Mouse (Mus musculus) brain, embryonic 18.5 days (tissue): Measurements from ENCODE around the gene Adig.

Experiments used
- DNase-seq: peaks from one replicate; pipeline ENCODE4 v3.0.0-alpha.2; 2012; ENCODE audit warnings: low read depth, low spot score

Gene Adig

GRCm38 (mm10) chr2:158539433-158540305, 37.3 kb downstream of the Adig start:
- DNase-seq, result no peak

GRCm38 (mm10) chr2:158541286-158541685, 38.9 kb downstream of the Adig start:
- no peak for DNase-seq

GRCm38 (mm10) chr2:158545266-158545665, 42.9 kb downstream of the Adig start:
- DNase-seq, result no peak

DNA sequence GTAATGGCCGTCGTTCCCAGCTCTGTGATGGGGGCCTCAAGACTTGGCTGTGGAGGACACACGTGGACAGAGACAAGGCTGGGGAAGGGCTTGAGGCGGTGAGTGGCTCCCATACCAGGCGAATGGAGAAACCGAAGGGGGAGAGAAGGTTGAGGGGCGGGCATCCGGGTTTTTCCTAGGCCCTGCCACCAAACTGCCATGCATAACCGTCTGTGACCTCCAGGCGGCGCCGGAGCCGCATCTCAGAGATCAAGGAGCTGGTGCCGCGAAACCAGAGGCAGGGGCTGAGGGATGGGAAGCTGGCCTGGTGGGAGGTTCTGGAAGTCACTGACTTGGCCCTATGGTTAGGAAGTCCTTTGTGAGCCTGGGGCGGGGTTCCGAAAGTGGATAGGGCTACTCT, 44.3 kb downstream of the Adig start:
- DNase-seq, result no peak

DNA sequence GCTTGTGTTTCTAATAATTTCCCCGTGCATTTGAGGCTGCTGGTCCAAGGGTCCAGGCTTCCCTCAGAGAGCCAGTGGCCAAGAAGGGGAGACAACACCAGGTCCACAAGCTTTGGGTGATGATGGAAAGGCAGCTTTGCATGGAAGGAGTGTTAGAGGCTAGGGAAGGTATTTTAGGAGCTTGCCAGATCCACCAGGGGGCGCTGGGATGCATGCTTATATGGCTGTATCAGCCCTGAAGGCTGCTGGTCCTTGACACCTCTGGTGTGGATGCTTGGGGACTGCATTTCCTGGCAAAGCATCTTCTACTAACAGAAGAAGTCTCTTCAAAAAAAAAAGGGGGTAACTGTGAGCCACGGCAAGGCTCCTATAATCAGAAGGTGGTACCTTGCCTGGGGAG, 47.7 kb downstream of the Adig start:
- no peak for DNase-seq

GRCm38 (mm10) chr2:158554366-158554765, 52.0 kb downstream of the Adig start:
- no peak for DNase-seq

GRCm38 (mm10) chr2:158555252-158555651, 52.8 kb downstream of the Adig start:
- DNase-seq, result no peak

GRCm38 (mm10) chr2:158555812-158556211, 53.4 kb downstream of the Adig start:
- DNase-seq, result no peak

DNA sequence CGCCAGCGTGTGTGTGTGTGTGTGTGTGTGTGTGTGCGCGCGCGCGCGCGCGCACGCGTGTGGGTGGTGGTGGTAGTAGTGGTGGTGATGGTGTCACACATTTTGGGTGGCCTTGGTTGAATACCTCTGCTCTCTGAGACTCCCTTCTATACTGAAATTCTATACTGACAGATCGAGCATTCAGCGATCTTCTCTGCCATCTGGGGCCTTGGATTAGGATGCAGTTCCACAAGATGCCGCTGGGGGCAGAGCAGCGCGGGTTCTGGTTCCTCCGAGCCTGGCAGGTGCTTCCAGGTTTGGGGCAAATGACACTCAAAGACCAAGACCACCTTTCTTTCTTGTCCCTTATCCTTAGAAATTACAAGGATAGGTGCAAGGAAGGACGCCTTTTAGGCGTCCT, 53.8 kb downstream of the Adig start:
- no peak for DNase-seq

DNA sequence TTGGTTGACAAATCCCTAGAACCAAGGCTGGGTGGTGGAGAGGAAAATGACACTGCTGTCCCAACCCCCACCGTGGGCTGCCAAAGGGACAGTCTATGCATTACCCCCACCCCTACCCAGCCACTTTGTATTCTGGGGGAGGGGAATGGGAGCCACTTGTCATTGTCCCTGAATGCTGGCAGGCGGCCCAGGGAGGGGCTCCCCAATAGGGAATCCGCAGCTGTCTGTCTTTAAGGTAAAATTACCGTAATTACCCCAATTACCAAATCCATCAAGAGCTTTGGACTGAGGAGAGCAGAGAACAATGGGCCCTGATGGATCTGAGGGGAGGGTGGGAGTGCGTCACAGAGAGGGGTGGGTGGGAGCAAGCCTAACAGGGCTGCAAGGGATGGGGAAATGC, 54.3 kb downstream of the Adig start:
- DNase-seq, result peak; percentile 76
